In genomic region chr2:25094785-25095108, GRCm38 (mm10) we compare ENCODE assay signal across 9 mouse cellular contexts. TPM values are rescaled to one million over a fixed set of nuclear protein-coding genes. Genes with fewer than 3 reads are reported as not detected.
DNase-seq lines count a peak whose midpoint lies in the region; ATAC-seq lines count a peak whose summit lies in the region.
"Had no signal": no experiment of that assay in that cellular context is flagged by ENCODE, and none has a peak within 500 bp of the region (broad histone marks: within the 10 kb centered on the region; RNA-seq: fewer than 3 reads in every experiment).

No protein-coding gene starts in this region.

- no peak overlapping the region for H3K27ac ChIP-seq in heart, embryonic 10.5 days
- H3K27ac ChIP-seq in lung, embryonic 16.5 days (ENCODE audit: low read length), result no peak overlapping the region
- no peak overlapping the region; the same call in 1 of the 2 replicates for H3K27ac ChIP-seq in limb, embryonic 10.5 days
- H3K27ac ChIP-seq in stomach, embryonic 14.5 days (ENCODE audit: low read length), result no peak overlapping the region

- 39% methylated on average over 17 of the region's 17 CpGs for WGBS in heart, embryonic 10.5 days
- 33% methylated on average over 17 of the region's 17 CpGs for WGBS in lung, embryonic 16.5 days
- 37% methylated on average over 17 of the region's 17 CpGs for WGBS in limb, embryonic 10.5 days
- 31% methylated on average over 17 of the region's 17 CpGs for WGBS in stomach, embryonic 14.5 days

- H3K4me1 ChIP-seq in heart, embryonic 10.5 days, result peaks cover 9% of the 10 kb centered on the region
- H3K4me1 ChIP-seq in lung, embryonic 16.5 days (replicated peaks; ENCODE audit: control insufficient read depth, insufficient read depth, low read length), result no peaks in the 10 kb centered on the region
- H3K4me1 ChIP-seq in limb, embryonic 10.5 days, result peaks cover 11% of the 10 kb centered on the region
- H3K4me1 ChIP-seq in stomach, embryonic 14.5 days (ENCODE audit: control insufficient read depth, insufficient read depth, low read length), result no peaks in the 10 kb centered on the region

- ATAC-seq in lung, embryonic 16.5 days (ENCODE audit: low read depth), result peak; percentile 29; the same call in 1 of the 2 replicates
- ATAC-seq in stomach, embryonic 14.5 days (ENCODE audit: insufficient number of reproducible peaks, insufficient read depth, low FRiP score, low read depth), result 0 out of 2 replicates have a peak, but pooled peaks have one; percentile 10

- peak overlapping the region; percentile 30 for H3K4me2 ChIP-seq in lung, embryonic 16.5 days (ENCODE audit: low read depth, low read length)
- peak overlapping the region; percentile 48 for H3K4me2 ChIP-seq in stomach, embryonic 14.5 days (replicated peaks; ENCODE audit: low read depth, low read length)

- peaks cover 61% of the 10 kb centered on the region for H3K27me3 ChIP-seq in heart, embryonic 10.5 days (ENCODE audit: insufficient read depth, poor library complexity, severe bottlenecking)
- H3K27me3 ChIP-seq in lung, embryonic 16.5 days (ENCODE audit: control insufficient read depth, insufficient read depth, low read depth, low read length), result no peaks in the 10 kb centered on the region
- H3K27me3 ChIP-seq in limb, embryonic 10.5 days (ENCODE audit: low read depth, poor library complexity, severe bottlenecking), result peaks cover 27% of the 10 kb centered on the region
- no peaks in the 10 kb centered on the region for H3K27me3 ChIP-seq in stomach, embryonic 14.5 days (ENCODE audit: control insufficient read depth, insufficient read depth, low read length)

- H3K9me3 ChIP-seq in heart, embryonic 10.5 days, result no peaks in the 10 kb centered on the region
- H3K9me3 ChIP-seq in lung, embryonic 16.5 days (ENCODE audit: control insufficient read depth, low read length), result no peaks in the 10 kb centered on the region
- H3K9me3 ChIP-seq in limb, embryonic 10.5 days (replicated peaks), result no peaks in the 10 kb centered on the region
- no peaks in the 10 kb centered on the region for H3K9me3 ChIP-seq in stomach, embryonic 14.5 days (ENCODE audit: control insufficient read depth, low read depth, low read length)

- H3K4me3 ChIP-seq in heart, embryonic 10.5 days, result peak overlapping the region; percentile 42
- peak overlapping the region; percentile 24 for H3K4me3 ChIP-seq in lung, embryonic 16.5 days (ENCODE audit: low read length)
- H3K4me3 ChIP-seq in limb, embryonic 10.5 days, result peak overlapping the region; percentile 24
- peak overlapping the region; percentile 22 for H3K4me3 ChIP-seq in stomach, embryonic 14.5 days (ENCODE audit: low read depth, low read length)

- H3K9ac ChIP-seq in lung, embryonic 16.5 days (ENCODE audit: low read length), result no peak overlapping the region
- H3K9ac ChIP-seq in stomach, embryonic 14.5 days (replicated peaks; ENCODE audit: low read depth, low read length), result 0 out of 2 replicates have a peak overlapping the region, but pooled peaks have one; percentile 2

- no peak for DNase-seq in heart, embryonic 10.5 days (ENCODE audit: low spot score)
- no peak for DNase-seq in heart, adult 8-10 months (ENCODE audit: low spot score)
- no peak for DNase-seq in lung, postnatal 25 days (ENCODE audit: low spot score)
- no peak for DNase-seq in limb, embryonic 10.5 days (ENCODE audit: low spot score)
- no peak for DNase-seq in ovary, postnatal 36 days (ENCODE audit: low spot score)
- no peak for DNase-seq in layer of hippocampus, adult 9-10 months (ENCODE audit: low spot score)

- no peaks in the 10 kb centered on the region for H3K36me3 ChIP-seq in heart, embryonic 10.5 days
- H3K36me3 ChIP-seq in lung, embryonic 16.5 days (ENCODE audit: control insufficient read depth, insufficient read depth, low read length), result no peaks in the 10 kb centered on the region
- H3K36me3 ChIP-seq in limb, embryonic 10.5 days, result no peaks in the 10 kb centered on the region
- no peaks in the 10 kb centered on the region for H3K36me3 ChIP-seq in stomach, embryonic 14.5 days (ENCODE audit: control insufficient read depth, insufficient read depth, low read length)

RNA-seq across cellular contexts. Expression of gene Noxa1, which starts 0.2 kb away (rescaled TPM):
- polyA plus RNA-seq in heart, embryonic 10.5 days (2016; fragmentation: Nextera tagmentation; extraction: Ambion mirVana), result 0.14 TPM in 1 of 2 replicates, not detected in the other
- total RNA-seq in heart, adult 8-10 months (2022), result not detected
- polyA plus RNA-seq in lung, embryonic 16.5 days (2015; fragmentation: Nextera tagmentation; extraction: Ambion mirVana), result 1.7 and 2.6 TPM in 2 replicates
- polyA plus RNA-seq in limb, embryonic 10.5 days (2016; fragmentation: Nextera tagmentation; extraction: Ambion mirVana), result 0.15 and 0.28 TPM in 2 replicates
- polyA plus RNA-seq in stomach, embryonic 14.5 days (2014; fragmentation: Nextera tagmentation; extraction: Ambion mirVana), result 2.3 and 5.0 TPM in 2 replicates
- total RNA-seq: left cerebral cortex, postnatal 36 days had no signal

RNA-seq across cellular contexts. Expression of gene Entpd8, which starts 14.6 kb away (rescaled TPM):
- polyA plus RNA-seq in heart, embryonic 10.5 days (2016; fragmentation: Nextera tagmentation; extraction: Ambion mirVana), result 0.13 TPM in 1 of 2 replicates, not detected in the other
- total RNA-seq in heart, adult 8-10 months (2022), result not detected
- 0.64 and 0.74 TPM in 2 replicates for polyA plus RNA-seq in lung, embryonic 16.5 days (2015; fragmentation: Nextera tagmentation; extraction: Ambion mirVana)
- 0.30 TPM in 1 of 2 replicates, not detected in the other for polyA plus RNA-seq in limb, embryonic 10.5 days (2016; fragmentation: Nextera tagmentation; extraction: Ambion mirVana)
- polyA plus RNA-seq in stomach, embryonic 14.5 days (2014; fragmentation: Nextera tagmentation; extraction: Ambion mirVana), result 0.26 and 0.53 TPM in 2 replicates
- total RNA-seq: left cerebral cortex, postnatal 36 days had no signal

RNA-seq across cellular contexts. Expression of gene Nsmf, which starts 40.6 kb away (rescaled TPM):
- 52.2 and 53.2 TPM in 2 replicates for polyA plus RNA-seq in heart, embryonic 10.5 days (2016; fragmentation: Nextera tagmentation; extraction: Ambion mirVana)
- total RNA-seq in heart, adult 8-10 months (2022), result 10 to 100 TPM; 11.7 to 15.9 (median 12.2) TPM
- 71.7 and 72.3 TPM in 2 replicates for polyA plus RNA-seq in lung, embryonic 16.5 days (2015; fragmentation: Nextera tagmentation; extraction: Ambion mirVana)
- polyA plus RNA-seq in limb, embryonic 10.5 days (2016; fragmentation: Nextera tagmentation; extraction: Ambion mirVana), result 61.6 and 68.2 TPM in 2 replicates
- polyA plus RNA-seq in stomach, embryonic 14.5 days (2014; fragmentation: Nextera tagmentation; extraction: Ambion mirVana), result 59.5 and 60.3 TPM in 2 replicates
